Mouse (Mus musculus) G1E (cell line): ENCODE data around the gene Wdr66. TPM values are rescaled to one million over a fixed set of nuclear protein-coding genes. Genes with fewer than 3 reads are reported as not detected.

Source experiments
- ATAC-seq: 2 replicates; pipeline ENCODE4 v1.8.0; 2016; ENCODE audit warnings: mild to moderate bottlenecking; ENCODE audit not compliant: insufficient number of reproducible peaks, poor library complexity, low FRiP score, severe bottlenecking; ENCODE audit errors: extremely low read depth
- DNase-seq: peaks from one replicate; pipeline ENCODE4 v3.0.0; 2012; ENCODE audit warnings: low spot score
- H3K27me3 ChIP-seq: 2 replicates; pipeline ENCODE4 v1.6.1; 2012; ENCODE audit warnings: mild to moderate bottlenecking, low read length, inconsistent platforms; ENCODE audit not compliant: insufficient read depth
- H3K36me3 ChIP-seq: replicated peaks from 2 replicates; pipeline ENCODE3; 2012; ENCODE audit warnings: mild to moderate bottlenecking, inconsistent platforms
- H3K4me1 ChIP-seq: 2 replicates; pipeline ENCODE4 v1.6.1; 2012; ENCODE audit warnings: low read depth, low read length, inconsistent platforms, mixed read lengths; ENCODE audit not compliant: insufficient read depth
- H3K4me3 ChIP-seq: 2 replicates; pipeline ENCODE4 v1.5.1; 2012; ENCODE audit warnings: low read depth, mild to moderate bottlenecking, inconsistent platforms, low read length, moderate library complexity, mixed read lengths
- H3K9me3 ChIP-seq: replicated peaks from 2 replicates; pipeline ENCODE4 v1.6.1; 2012; ENCODE audit warnings: inconsistent platforms
- CTCF ChIP-seq: IDR thresholded peaks from 2 replicates; pipeline ENCODE4 v1.5.1; 2012; ENCODE audit warnings: low read depth, low read length, inconsistent platforms, mixed read lengths
- GATA1 ChIP-seq: IDR thresholded peaks from 2 replicates; pipeline ENCODE4 v1.6.1; 2012; ENCODE audit warnings: borderline replicate concordance, low read length, inconsistent platforms, mixed read lengths
- GATA2 ChIP-seq: IDR thresholded peaks from 2 replicates; pipeline ENCODE4 v1.6.1; 2012; ENCODE audit warnings: low read depth, low read length, inconsistent platforms, borderline replicate concordance
- POLR2AphosphoS5 ChIP-seq: IDR thresholded peaks from 2 replicates; pipeline ENCODE4 v1.6.1; 2012; ENCODE audit warnings: low read depth, low read length, inconsistent platforms; ENCODE audit not compliant: insufficient replicate concordance
- TAL1 ChIP-seq: conservative IDR thresholded peaks from 2 replicates; pipeline ENCODE4 v1.6.1; 2012; ENCODE audit warnings: low read depth, low read length, inconsistent platforms, mixed read lengths
- polyA plus RNA-seq: library from polyadenylated mRNA; stranded (reverse); fragments of >175 nt; gene quantifications from 2 replicates; pipeline ENCODE4 v1.2.3, GENCODE M21; 2012
- total RNA-seq, 2 experiments: library from RNA; stranded (forward) in 1 of 2; stranded (reverse) in 1 of 2; fragments of 200-1000 nt in 1 of 2; fragments of >200 nt in 1 of 2; fragmentation: Nextera tagmentation in 1 of 2; gene quantifications; 2 replicates each; pipeline ENCODE4 v1.2.3; 2014 to 2017

Gene Wdr66
- total and polyA plus RNA-seq, 3 experiments, result 0.44 TPM; not detected in 2

GRCm38 (mm10) chr5:123320136-123320535 is 68.2 kb downstream of the Wdr66 start:
- ATAC-seq (no peak), DNase-seq (no peak)
- H3K4me1 ChIP-seq, result peaks cover 16% of the 10 kb centered on the region
- no peak for TF ChIP-seq GATA1
- TF ChIP-seq GATA2, result no peak
- TF ChIP-seq CTCF, result no peak
- TF ChIP-seq POLR2AphosphoS5, result no peak
- H3K36me3 ChIP-seq, result no peaks in the 10 kb centered on the region
- H3K4me3 ChIP-seq, result no peak overlapping the region
- H3K9me3 ChIP-seq, result peaks cover 6% of the 10 kb centered on the region; the same call in 1 of the 2 replicates
- peaks cover 14% of the 10 kb centered on the region for H3K27me3 ChIP-seq

DNA sequence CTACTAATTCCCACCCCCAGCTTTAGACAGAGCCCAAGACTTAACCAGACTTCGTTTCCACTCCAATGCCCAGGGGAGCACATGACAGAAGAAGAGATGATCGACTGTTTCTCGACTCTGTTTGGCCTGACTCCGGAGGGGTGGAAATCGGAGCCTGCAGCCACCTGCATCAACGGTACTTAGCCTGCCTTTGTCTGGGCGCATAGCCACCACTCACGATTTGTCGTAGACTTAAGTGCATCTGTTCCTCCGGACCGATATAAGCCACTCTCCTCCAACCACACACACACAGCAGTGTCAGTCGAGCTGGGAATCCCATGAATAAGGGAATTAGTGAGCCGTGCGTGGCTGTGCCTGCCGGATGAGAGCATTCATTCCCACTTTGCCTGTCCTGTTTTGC is 72.3 kb downstream of the Wdr66 start:
- Histone ChIP-seq H3K36me3 (no peaks in the 10 kb centered on the region), H3K4me3 (no peak overlapping the region), H3K4me1 (peaks cover 4% of the 10 kb centered on the region), H3K27me3 (peaks cover 34% of the 10 kb centered on the region), H3K9me3 (peaks cover 6% of the 10 kb centered on the region; the same call in 1 of the 2 replicates)
- TF ChIP-seq POLR2AphosphoS5 (no peak), CTCF (no peak), GATA1 (no peak)
- DNase-seq (no peak), ATAC-seq (no peak)

DNA sequence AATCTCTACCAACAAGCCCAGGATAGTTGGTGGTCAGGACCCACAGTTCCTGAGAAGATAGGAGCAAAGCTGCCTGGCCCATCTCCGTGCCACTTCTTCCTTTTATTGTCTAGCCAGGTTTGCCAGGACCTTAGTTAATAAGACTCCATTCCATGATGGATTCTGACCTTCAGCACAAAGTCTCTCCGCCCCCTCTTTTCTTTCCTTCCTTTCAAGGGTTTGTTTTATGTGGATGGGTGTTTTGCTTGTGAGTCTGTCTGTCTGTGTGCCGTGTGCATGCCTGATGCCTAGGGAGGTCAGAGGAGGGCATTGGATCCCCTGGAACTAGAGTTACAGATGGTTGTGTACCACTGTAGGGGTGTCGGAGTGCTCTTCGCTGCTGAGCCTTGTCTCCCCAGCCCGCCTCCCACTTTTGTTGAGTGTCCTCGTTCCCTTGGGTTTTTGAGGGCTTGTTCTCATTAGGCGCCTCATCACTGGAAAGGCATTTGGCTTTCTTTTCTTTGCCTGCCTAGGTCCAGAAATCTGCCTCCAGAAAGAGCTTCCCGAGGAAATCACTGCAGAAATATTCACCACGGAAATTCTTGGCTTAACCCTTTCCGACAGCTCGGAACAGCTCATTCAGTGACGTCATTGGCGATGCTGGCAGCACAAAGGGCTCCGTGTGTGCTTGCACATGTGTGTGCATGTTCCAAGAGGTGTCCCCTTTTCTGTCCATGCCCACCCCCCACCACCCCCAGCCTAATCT is 74.3 kb downstream of the Wdr66 start:
- no peak overlapping the region for H3K4me3 ChIP-seq
- DNase-seq, result no peak
- H3K36me3 ChIP-seq, result no peaks in the 10 kb centered on the region
- ATAC-seq, result no peak
- peaks cover 43% of the 10 kb centered on the region for H3K27me3 ChIP-seq
- 0 out of 2 replicates have a peak, but pooled peaks cover 5% of the 10 kb centered on the region for H3K9me3 ChIP-seq
- no peak for TF ChIP-seq POLR2AphosphoS5
- no peak for TF ChIP-seq GATA2
- TF ChIP-seq CTCF, result no peak
- TF ChIP-seq TAL1, result no peak
- TF ChIP-seq GATA1, result no peak
- H3K4me1 ChIP-seq, result peaks cover 4% of the 10 kb centered on the region

GRCm38 (mm10) chr5:123326751-123327148 is 74.8 kb downstream of the Wdr66 start:
- no peak for ATAC-seq
- H3K36me3 ChIP-seq, result no peaks in the 10 kb centered on the region
- peaks cover 4% of the 10 kb centered on the region for H3K4me1 ChIP-seq
- no peak for TF ChIP-seq POLR2AphosphoS5
- no peak for TF ChIP-seq GATA1
- TF ChIP-seq GATA2, result no peak
- TF ChIP-seq CTCF, result no peak
- no peak for TF ChIP-seq TAL1
- H3K9me3 ChIP-seq, result no peaks in the 10 kb centered on the region
- H3K27me3 ChIP-seq, result peaks cover 43% of the 10 kb centered on the region
- no peak for DNase-seq
- H3K4me3 ChIP-seq, result no peak overlapping the region

DNA sequence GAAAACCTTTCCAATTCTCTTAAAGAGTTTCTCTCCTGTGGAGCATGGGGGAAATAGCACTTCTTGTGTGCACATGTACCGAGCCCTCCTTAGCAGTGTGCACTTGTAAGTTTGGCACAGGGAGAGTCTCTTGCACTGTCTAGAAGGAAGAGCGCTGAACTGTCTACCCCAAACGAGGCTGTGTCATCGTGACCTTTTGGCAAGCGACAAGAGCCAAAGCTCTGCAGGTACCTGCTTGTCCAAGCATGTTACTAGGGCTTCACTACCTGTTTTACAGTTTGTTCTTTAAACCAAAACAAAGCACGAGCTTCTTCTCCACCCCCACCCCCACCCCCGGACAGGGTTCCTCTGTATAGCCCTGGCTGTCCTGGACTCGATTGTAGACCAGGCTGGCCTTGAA is 75.8 kb downstream of the Wdr66 start:
- Histone ChIP-seq H3K4me1 (peaks cover 4% of the 10 kb centered on the region), H3K4me3 (no peak overlapping the region), H3K9me3 (no peaks in the 10 kb centered on the region), H3K27me3 (peaks cover 43% of the 10 kb centered on the region), H3K36me3 (no peaks in the 10 kb centered on the region)
- DNase-seq, result no peak
- no peak for ATAC-seq
- TF ChIP-seq POLR2AphosphoS5 (no peak), GATA2 (no peak), CTCF (no peak), TAL1 (no peak), GATA1 (no peak)

GRCm38 (mm10) chr5:123333566-123333965 is 81.7 kb downstream of the Wdr66 start:
- peaks cover 12% of the 10 kb centered on the region for H3K4me1 ChIP-seq
- TF ChIP-seq GATA2 (no peak), GATA1 (no peak), TAL1 (no peak), POLR2AphosphoS5 (no peak), CTCF (no peak)
- H3K4me3 ChIP-seq, result no peak overlapping the region
- no peaks in the 10 kb centered on the region for H3K36me3 ChIP-seq
- peaks cover 10% of the 10 kb centered on the region for H3K27me3 ChIP-seq
- ATAC-seq, result no peak
- no peak for DNase-seq
- H3K9me3 ChIP-seq, result no peaks in the 10 kb centered on the region
